Mouse (Mus musculus): ENCODE measurements around the gene Stx11.

DNA sequence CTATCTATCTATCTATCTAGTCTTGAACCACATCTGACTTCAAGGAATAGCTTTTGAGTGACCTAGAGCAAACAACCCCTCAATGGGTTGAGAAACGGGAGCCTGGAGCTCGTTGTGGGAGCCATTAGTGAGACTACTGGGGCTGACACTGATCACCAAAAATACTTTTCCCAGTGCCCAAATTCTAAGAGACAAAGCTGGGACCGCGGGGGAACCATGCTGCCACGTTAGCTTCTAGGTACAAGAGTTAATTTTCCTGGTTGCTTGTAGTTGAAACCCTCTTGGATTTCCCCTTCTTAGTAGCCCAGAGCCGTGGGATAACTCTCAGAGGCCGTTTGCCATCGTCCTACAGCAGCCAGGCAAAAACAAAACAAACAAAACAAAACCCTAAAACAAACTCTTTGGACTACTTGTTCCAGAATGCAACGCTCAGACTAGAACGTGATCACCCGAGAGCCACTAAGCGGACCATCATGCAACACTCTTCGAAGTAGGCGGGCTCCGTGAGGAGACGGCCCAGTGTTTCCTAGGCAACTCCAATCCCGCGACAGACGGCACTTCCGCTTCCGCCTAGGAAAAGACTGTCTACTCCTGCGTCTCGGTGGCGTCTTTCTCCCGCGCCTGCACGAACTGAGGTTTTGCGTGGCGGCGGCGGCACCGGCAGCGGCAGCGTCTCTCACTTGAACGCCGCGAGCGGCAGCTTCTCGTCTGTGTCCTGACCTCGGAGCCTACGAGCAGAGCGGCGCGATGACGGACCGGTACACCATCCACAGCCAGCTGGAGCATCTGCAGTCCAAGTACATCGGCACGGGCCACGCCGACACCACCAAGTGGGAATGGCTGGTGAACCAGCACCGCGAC, 44.0 kb upstream of the Stx11 start:
- TF ChIP-seq CTCF (IDR thresholded peaks at IDR 0.05; ENCODE audit: low read depth): no peak
- no peak for TF ChIP-seq EP300 (IDR thresholded peaks at IDR 0.05; ENCODE audit: low read depth)

All from liver, postnatal 0 days (tissue).